Mouse (Mus musculus): Measurements from ENCODE around the gene Gm20388. TPM values are rescaled to one million over a fixed set of nuclear protein-coding genes. Genes with fewer than 3 reads are reported as not detected.

Gm20388 gene
- polyA plus RNA-seq, 1 experiment from 2014 or later: 7.4 TPM

DNA sequence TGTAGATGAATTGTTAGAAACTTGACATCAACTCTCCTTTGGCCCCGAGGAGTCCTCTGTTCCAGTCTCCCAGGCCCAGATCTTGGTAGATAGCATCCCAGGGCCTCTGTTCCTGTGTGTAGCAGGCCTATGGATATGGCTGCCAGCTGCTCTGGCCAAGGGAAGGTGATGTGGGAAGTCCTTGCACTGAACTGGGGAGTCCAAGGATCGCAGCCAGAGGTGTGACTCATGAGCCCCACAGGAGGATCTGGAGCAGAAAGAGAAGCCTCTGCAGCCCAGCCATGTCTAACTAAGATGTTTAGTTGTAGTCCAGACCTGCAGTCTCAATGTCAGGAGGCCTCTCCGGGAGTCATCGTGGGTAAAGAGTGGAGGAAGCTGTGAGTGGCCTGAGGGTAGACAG is 4390.9 kb downstream of the Gm20388 start:
- H3K9me3 ChIP-seq (replicated peaks): no peaks in the 10 kb centered on the region
- ATAC-seq (replicated peaks; ENCODE audit: low FRiP score): no peak
- no peak overlapping the region for H3K4me2 ChIP-seq
- H3K36me3 ChIP-seq: peaks cover 9% of the 10 kb centered on the region
- H3K9ac ChIP-seq: no peak overlapping the region
- no peak overlapping the region for H3K27ac ChIP-seq
- peaks cover 28% of the 10 kb centered on the region for H3K4me1 ChIP-seq
- no peaks in the 10 kb centered on the region for H3K27me3 ChIP-seq
- 89% methylated on average over 4 of the region's 4 CpGs for whole genome bisulfite sequencing
- no peak overlapping the region for H3K4me3 ChIP-seq (replicated peaks)

DNA sequence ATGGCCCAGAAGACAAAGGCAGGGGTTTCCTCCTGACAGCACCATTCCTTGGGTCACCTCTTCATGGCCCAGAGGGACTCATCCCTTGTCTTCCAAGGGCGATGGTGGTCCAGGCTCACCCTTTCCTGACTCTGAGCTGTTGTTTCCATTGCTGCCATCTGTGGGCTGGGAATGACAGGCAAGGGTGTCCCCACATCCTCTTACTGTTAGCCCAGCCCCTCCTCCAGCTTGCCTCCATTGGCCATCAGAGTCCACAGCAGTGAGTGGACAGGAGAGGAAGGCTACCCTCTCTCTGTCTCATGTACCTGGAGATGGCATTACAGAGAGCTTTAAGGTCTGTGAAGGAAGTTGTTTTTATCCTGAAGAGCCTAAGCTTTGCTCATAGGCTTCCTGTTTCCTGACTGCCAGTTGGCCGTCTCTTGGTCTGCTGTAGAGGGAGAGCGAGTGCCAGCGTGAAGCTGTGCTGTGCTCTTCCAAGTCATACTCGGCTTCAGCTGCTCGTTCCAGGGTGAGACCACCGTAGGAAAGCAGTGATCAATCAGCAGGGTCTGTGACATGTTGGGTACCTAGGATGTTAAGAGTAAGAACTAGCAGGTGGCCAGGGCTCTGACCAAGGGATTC is 4391.4 kb downstream of the Gm20388 start:
- Histone ChIP-seq H3K36me3 (peaks cover 9% of the 10 kb centered on the region; the same call in 1 of the 2 replicates), H3K4me2 (no peak overlapping the region), H3K4me1 (peaks cover 28% of the 10 kb centered on the region), H3K27ac (no peak overlapping the region), H3K27me3 (no peaks in the 10 kb centered on the region), H3K9me3 (replicated peaks) (no peaks in the 10 kb centered on the region), H3K9ac (no peak overlapping the region), H3K4me3 (replicated peaks) (no peak overlapping the region)
- 77% methylated on average over 7 of the region's 7 CpGs for WGBS
- ATAC-seq (replicated peaks; ENCODE audit: low FRiP score): no peak

DNA sequence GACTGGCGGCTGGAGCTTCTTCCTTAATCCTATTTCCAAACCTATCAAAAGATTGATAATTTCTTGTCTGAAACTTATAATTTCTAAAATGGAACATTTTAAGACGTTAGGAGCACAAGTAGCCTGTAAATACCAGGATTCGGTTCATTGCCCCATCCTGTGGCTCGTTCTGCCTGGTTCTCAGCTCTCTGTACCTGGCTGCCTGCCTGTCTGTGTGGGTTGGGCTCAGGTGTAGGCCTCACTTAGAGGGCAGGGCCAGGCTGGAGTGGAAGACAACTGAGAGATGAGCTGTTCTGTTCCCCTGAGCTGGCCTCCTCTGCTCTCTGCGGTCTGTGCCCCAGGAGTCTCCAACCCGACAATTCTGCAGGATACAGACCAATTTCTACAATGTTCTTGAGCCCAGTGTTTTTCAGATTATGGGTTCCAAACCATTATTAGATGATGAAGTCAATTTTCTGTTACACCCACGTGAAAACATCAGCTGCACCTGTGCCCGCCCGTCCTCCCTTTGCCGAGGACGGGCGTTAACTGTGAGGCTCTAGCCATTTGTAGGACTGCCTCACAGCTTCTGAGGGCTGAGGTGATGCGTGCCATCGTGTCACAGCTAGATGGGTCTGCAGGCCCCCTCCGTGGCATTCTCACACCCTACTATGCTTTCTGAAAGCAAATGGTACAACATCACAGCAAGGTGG is 4392.7 kb downstream of the Gm20388 start:
- no peak for ATAC-seq (replicated peaks; ENCODE audit: low FRiP score)
- H3K9ac ChIP-seq: no peak overlapping the region
- no peak overlapping the region for H3K4me2 ChIP-seq
- 67% methylated on average over 15 of the region's 15 CpGs for whole genome bisulfite sequencing
- H3K4me3 ChIP-seq (replicated peaks): no peak overlapping the region
- peaks cover 28% of the 10 kb centered on the region for H3K4me1 ChIP-seq
- H3K27ac ChIP-seq: peak overlapping the region; percentile 66
- peaks cover 14% of the 10 kb centered on the region; the same call in 1 of the 2 replicates for H3K36me3 ChIP-seq
- H3K9me3 ChIP-seq (replicated peaks): no peaks in the 10 kb centered on the region
- H3K27me3 ChIP-seq: no peaks in the 10 kb centered on the region

DNA sequence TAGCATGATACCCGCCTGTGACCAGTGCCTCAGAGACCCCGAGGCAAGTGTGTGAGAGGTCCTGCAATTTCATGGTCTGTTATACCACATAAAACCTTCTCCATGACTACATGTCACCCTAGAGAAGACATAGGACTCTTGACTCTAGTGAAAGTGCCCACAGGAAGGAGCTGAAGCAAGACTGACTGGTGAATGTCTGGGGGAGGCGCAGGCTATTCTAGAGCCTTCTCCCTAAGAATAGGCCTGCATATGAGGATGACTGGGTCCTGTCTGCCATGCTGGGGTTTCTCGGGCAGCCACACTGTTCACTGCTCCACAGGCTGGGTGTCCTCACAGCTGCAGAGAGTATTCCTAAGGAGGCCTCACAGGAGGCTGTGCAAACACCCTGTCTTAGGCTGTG is 4393.5 kb downstream of the Gm20388 start:
- Histone ChIP-seq H3K4me3 (replicated peaks) (no peak overlapping the region), H3K9me3 (replicated peaks) (no peaks in the 10 kb centered on the region), H3K27ac (0 out of 2 replicates have a peak overlapping the region, but pooled peaks have one; percentile 1), H3K4me2 (no peak overlapping the region), H3K4me1 (peaks cover 28% of the 10 kb centered on the region), H3K9ac (no peak overlapping the region), H3K36me3 (peaks cover 16% of the 10 kb centered on the region; the same call in 1 of the 2 replicates), H3K27me3 (no peaks in the 10 kb centered on the region)
- WGBS: 56% methylated on average over 4 of the region's 4 CpGs
- ATAC-seq (replicated peaks; ENCODE audit: low FRiP score): peak; percentile 9; the same call in 1 of the 2 replicates

DNA sequence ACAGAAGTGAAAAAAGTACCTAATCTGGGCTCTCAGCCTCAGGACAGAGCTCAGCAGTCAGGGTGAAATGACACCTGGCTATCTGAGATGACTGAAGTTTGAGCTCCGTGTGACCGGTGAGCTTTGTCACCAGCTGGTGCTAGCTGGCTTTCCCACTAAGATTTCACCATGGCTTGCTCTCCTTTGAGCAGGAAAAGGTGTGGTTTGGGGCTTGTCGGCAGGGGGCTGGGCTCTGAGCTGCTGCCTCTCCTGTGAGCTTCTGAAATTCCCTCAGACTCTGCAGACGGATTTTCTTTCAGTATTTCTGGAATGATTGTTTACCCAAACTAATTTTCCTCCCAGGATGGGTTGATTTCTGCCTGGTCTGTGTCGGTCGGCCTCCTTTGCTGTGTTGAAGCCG is 4395.9 kb downstream of the Gm20388 start:
- no peak overlapping the region for H3K27ac ChIP-seq
- H3K4me2 ChIP-seq: no peak overlapping the region
- H3K9ac ChIP-seq: no peak overlapping the region
- H3K4me1 ChIP-seq: peaks cover 28% of the 10 kb centered on the region
- no peaks in the 10 kb centered on the region for H3K9me3 ChIP-seq (replicated peaks)
- H3K36me3 ChIP-seq: peaks cover 16% of the 10 kb centered on the region; the same call in 1 of the 2 replicates
- no peak overlapping the region for H3K4me3 ChIP-seq (replicated peaks)
- 47% methylated on average over 7 of the region's 7 CpGs for WGBS
- H3K27me3 ChIP-seq: no peaks in the 10 kb centered on the region
- no peak for ATAC-seq (replicated peaks; ENCODE audit: low FRiP score)

DNA sequence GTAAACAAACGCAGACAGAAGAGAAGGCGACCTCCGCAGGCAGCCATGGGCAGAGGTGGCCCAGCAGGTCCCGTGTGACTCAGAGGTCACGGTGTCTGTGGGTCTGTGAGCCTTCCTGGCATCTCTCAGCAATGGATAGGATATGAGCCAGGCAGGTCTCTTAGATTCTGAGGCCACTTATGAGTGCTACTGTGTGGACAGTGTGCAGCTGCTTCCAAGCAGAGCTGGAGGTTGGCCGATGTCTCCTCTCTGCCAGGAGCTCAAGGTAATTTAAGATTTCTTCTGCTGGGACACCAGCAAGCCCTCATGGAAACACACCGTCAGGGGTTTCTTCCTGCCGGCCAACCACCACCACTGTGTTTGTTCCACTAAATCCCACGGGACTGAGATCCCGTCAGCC is 4397.1 kb downstream of the Gm20388 start:
- Histone ChIP-seq H3K4me2 (no peak overlapping the region), H3K9ac (no peak overlapping the region), H3K4me1 (peaks cover 25% of the 10 kb centered on the region), H3K27me3 (no peaks in the 10 kb centered on the region), H3K27ac (no peak overlapping the region), H3K9me3 (replicated peaks) (no peaks in the 10 kb centered on the region), H3K36me3 (peaks cover 16% of the 10 kb centered on the region; the same call in 1 of the 2 replicates), H3K4me3 (replicated peaks) (no peak overlapping the region)
- ATAC-seq (replicated peaks; ENCODE audit: low FRiP score): no peak
- WGBS: 88% methylated on average over 10 of the region's 10 CpGs

DNA sequence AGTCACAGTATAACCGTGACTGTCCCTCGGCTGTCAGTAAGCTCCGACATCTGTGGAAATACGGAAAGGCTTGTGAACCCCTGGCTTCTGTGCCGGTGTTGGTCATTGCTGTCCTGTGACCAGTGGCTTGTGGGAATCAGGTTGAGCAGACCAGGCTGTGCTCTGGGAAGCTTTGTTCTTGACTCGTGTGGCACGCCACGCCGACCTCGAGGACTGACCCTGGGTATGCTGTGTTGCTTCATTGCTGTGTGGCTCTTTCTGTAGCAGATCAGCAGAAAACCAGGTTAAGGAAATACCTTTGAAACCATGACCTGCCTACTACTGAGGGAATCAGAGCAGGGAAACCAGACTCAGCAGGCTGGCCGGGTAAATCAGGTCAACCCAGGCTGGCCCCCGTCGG is 4399.9 kb downstream of the Gm20388 start:
- Histone ChIP-seq H3K4me3 (replicated peaks) (no peak overlapping the region), H3K36me3 (peaks cover 14% of the 10 kb centered on the region; the same call in 1 of the 2 replicates), H3K4me2 (no peak overlapping the region), H3K27me3 (no peaks in the 10 kb centered on the region), H3K9ac (no peak overlapping the region), H3K27ac (no peak overlapping the region), H3K4me1 (peaks cover 10% of the 10 kb centered on the region), H3K9me3 (replicated peaks) (no peaks in the 10 kb centered on the region)
- WGBS: 85% methylated on average over 13 of the region's 13 CpGs
- ATAC-seq (replicated peaks; ENCODE audit: low FRiP score): no peak

DNA sequence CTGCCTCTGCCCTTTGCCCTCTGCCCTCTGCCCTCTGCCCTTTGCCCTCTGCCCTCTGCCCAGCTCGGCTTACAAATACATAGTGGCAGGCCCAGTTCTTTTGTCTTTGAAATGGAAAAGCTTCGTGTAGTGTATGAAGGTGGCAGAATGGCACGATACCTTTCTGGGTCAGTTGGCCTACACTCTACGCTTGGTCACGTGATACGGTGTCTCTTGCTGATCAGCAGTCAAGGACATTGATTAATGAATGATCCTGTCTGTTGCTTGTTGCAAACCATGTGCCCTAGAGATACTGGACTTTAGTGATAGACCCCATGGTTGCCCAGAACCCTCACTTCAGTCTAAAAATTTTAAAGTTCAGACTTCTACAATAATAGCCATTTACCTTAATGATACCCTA is 4400.5 kb downstream of the Gm20388 start:
- ATAC-seq (replicated peaks; ENCODE audit: low FRiP score): no peak
- Histone ChIP-seq H3K27ac (no peak overlapping the region), H3K36me3 (peaks cover 8% of the 10 kb centered on the region; the same call in 1 of the 2 replicates), H3K4me1 (peaks cover 8% of the 10 kb centered on the region), H3K4me3 (replicated peaks) (no peak overlapping the region), H3K4me2 (no peak overlapping the region), H3K9ac (no peak overlapping the region), H3K9me3 (replicated peaks) (no peaks in the 10 kb centered on the region), H3K27me3 (no peaks in the 10 kb centered on the region)
- WGBS: 82% methylated on average over 6 of the region's 6 CpGs

DNA sequence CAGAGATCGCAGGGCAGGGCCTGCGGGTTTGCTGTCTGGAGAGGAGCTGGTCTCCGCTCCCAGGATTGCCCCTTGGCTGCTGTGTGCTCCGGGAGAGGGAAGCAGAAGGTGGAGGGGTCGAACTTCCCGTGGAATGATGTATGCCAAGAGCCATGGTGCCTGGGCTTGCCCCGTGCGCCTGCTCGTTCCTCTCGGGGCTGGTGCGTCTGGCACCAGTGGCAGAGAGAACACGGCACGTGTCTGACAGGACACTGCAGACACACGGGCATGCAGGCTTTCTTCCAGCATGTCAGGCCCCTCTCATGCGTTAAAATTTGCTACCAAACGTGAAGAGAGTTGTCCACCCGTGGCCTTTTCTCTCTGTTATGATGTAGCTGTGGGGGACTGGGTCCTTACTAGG is 4401.1 kb downstream of the Gm20388 start:
- 91% methylated on average over 17 of the region's 17 CpGs for WGBS
- Histone ChIP-seq H3K36me3 (0 out of 2 replicates have a peak, but pooled peaks cover 8% of the 10 kb centered on the region), H3K4me1 (peaks cover 12% of the 10 kb centered on the region), H3K9me3 (replicated peaks) (no peaks in the 10 kb centered on the region), H3K27me3 (no peaks in the 10 kb centered on the region), H3K4me2 (no peak overlapping the region), H3K9ac (no peak overlapping the region), H3K4me3 (replicated peaks) (no peak overlapping the region), H3K27ac (no peak overlapping the region)
- no peak for ATAC-seq (replicated peaks; ENCODE audit: low FRiP score)

DNA sequence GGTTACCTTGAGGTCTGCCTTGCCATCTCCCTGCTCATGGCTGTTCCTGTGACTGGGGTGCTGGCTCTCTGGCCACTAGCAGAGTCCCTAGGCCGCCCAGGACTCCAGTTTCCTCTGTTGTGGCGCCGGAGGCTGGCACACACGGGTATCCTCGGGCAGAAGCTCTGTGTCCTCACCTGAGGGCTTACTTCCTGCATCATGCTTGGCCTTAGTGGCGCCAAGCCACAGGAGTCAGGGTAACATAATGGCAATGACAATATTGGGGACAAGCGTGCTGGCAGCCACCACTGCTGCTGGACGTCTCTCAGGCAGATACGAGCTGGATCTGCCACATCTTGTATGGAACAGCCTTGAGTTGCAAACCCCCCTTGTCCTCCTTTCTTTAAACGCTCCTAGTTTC is 4401.6 kb downstream of the Gm20388 start:
- Histone ChIP-seq H3K36me3 (0 out of 2 replicates have a peak, but pooled peaks cover 8% of the 10 kb centered on the region), H3K27me3 (no peaks in the 10 kb centered on the region), H3K9me3 (replicated peaks) (no peaks in the 10 kb centered on the region), H3K4me1 (peaks cover 16% of the 10 kb centered on the region), H3K9ac (no peak overlapping the region), H3K27ac (no peak overlapping the region), H3K4me2 (no peak overlapping the region), H3K4me3 (replicated peaks) (no peak overlapping the region)
- ATAC-seq (replicated peaks; ENCODE audit: low FRiP score): no peak
- 94% methylated on average over 10 of the region's 10 CpGs for WGBS

DNA sequence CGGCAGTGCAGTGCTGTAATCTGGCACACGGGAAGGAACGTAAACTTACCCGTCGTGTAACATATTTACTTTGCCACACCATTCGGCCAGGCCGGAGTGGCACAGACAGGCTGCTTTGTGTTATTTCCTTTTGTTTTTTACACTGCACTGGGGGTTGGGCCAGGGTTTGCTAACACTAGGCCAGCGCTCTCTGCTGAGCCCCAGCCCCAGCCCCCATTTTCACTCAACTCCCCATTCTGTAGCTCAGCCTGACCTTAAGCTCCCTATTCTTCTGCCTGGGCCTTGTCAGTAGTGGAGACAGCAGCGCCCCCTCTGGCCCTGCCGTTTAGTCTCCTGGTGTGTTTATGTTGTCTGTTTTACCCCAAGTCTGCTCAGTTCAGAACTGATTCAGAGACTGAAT is 4404.2 kb downstream of the Gm20388 start:
- no peaks in the 10 kb centered on the region for H3K36me3 ChIP-seq
- no peak overlapping the region for H3K27ac ChIP-seq
- ATAC-seq (replicated peaks; ENCODE audit: low FRiP score): no peak
- WGBS: 59% methylated on average over 10 of the region's 10 CpGs
- H3K4me1 ChIP-seq: peaks cover 21% of the 10 kb centered on the region
- no peak overlapping the region for H3K4me3 ChIP-seq (replicated peaks)
- no peak overlapping the region for H3K4me2 ChIP-seq
- no peaks in the 10 kb centered on the region for H3K9me3 ChIP-seq (replicated peaks)
- no peak overlapping the region for H3K9ac ChIP-seq
- H3K27me3 ChIP-seq: no peaks in the 10 kb centered on the region

DNA sequence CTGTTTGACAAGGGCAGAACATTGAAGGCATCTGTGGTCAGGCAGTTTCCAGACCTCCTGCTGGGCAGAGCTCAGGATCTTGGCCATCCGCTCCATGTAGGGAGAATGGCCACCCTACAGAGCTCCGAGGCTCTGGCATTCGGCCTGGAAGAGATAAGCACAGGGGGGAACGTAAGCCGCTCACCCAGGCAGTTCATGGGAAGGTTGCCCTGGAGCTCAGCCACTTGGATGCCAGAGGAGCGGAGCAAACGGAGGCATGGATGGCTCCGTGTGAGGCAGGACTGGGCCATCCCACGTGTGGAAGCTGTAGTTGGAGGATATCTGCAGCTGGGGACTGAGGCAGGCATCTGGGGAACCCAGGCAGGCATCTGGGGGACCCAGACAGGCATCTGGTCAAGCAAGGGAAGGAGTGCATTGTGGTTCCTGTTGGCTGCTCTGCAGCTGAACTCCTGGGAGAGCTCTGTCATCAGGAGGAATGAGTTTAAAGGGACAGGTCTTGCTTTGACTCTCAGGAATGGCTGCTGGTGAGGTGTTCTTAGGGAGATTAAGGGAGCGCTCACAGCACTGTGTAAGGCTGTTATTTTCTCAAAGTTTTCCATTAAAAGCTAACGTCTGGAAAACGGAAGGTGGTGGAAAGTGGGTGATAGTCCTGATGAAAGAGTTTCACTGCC is 4406.0 kb downstream of the Gm20388 start:
- Histone ChIP-seq H3K27ac (0 out of 2 replicates have a peak overlapping the region, but pooled peaks have one; percentile 45), H3K36me3 (no peaks in the 10 kb centered on the region), H3K4me3 (replicated peaks) (no peak overlapping the region), H3K4me1 (peaks cover 26% of the 10 kb centered on the region), H3K4me2 (no peak overlapping the region), H3K27me3 (no peaks in the 10 kb centered on the region), H3K9ac (no peak overlapping the region), H3K9me3 (replicated peaks) (no peaks in the 10 kb centered on the region)
- ATAC-seq (replicated peaks; ENCODE audit: low FRiP score): no peak
- 58% methylated on average over 12 of the region's 12 CpGs for WGBS
